Mouse (Mus musculus) kidney, embryonic 14.5 days (tissue): ENCODE measurements around the gene H2-Ob. TPM values are rescaled to one million over a fixed set of nuclear protein-coding genes. Genes with fewer than 3 reads are reported as not detected.

Source experiments
- ATAC-seq: fragments of 200-750 bp; cut with Nextera tagmentation; 2 replicates; pipeline ENCODE4 v1.8.0; 2017; ENCODE audit warnings: moderate number of reproducible peaks, mild to moderate bottlenecking, moderate TSS enrichment, moderate library complexity; ENCODE audit not compliant: low FRiP score, low TSS enrichment
- H3K27ac ChIP-seq: fragments of 300-500 bp; sonication (generic); 2 replicates; pipeline ENCODE4 v1.5.1; 2014; ENCODE audit warnings: low read depth, mild to moderate bottlenecking, low read length, moderate library complexity, mixed read lengths
- H3K27me3 ChIP-seq: fragments of 300-500 bp; sonication (generic); 2 replicates; pipeline ENCODE4 v1.6.1; 2014; ENCODE audit warnings: mild to moderate bottlenecking, low read length; ENCODE audit not compliant: control insufficient read depth, insufficient read depth
- H3K36me3 ChIP-seq: fragments of 300-500 bp; sonication (generic); 2 replicates; pipeline ENCODE4 v1.6.1; 2014; ENCODE audit warnings: low read length, mixed read lengths; ENCODE audit not compliant: control insufficient read depth, insufficient read depth
- H3K4me1 ChIP-seq: fragments of 300-500 bp; sonication (generic); 2 replicates; pipeline ENCODE4 v1.6.1; 2014; ENCODE audit warnings: low read length, mixed read lengths; ENCODE audit not compliant: control insufficient read depth, insufficient read depth
- H3K4me2 ChIP-seq: fragments of 300-500 bp; sonication (generic); replicated peaks from 2 replicates; pipeline ENCODE4 v1.6.1; 2014; ENCODE audit warnings: low read depth, mild to moderate bottlenecking, low read length
- H3K4me3 ChIP-seq: fragments of 300-500 bp; sonication (generic); 2 replicates; pipeline ENCODE4 v1.5.1; 2014; ENCODE audit warnings: mild to moderate bottlenecking, low read length
- H3K9ac ChIP-seq: fragments of 300-500 bp; sonication (generic); 2 replicates; pipeline ENCODE4 v1.6.1; 2014; ENCODE audit warnings: low read depth, mild to moderate bottlenecking, low read length, moderate library complexity
- H3K9me3 ChIP-seq: fragments of 300-500 bp; sonication (generic); 2 replicates; pipeline ENCODE4 v1.6.1; 2016; ENCODE audit warnings: low read length; ENCODE audit not compliant: control insufficient read depth
- WGBS: fragments of 180-500 bp; shearing (Covaris S2); extraction: QIAGEN DNeasy Blood & Tissue Kit; methylation state at CpG from one replicate; pipeline ENCODE4 v1.1.7; 2014; 5-methylcytosine and 5-hydroxymethylcytosine counted together
- polyA plus RNA-seq: library from polyadenylated mRNA; unstranded; fragments of >200 nt; fragmentation: Nextera tagmentation; extraction: Ambion mirVana; gene quantifications from 2 replicates; pipeline ENCODE4 v1.2.1, GENCODE M21; 2014

Gene H2-Ob
- polyA plus RNA-seq, 1 experiment from 2014 or later: not detected

DNA sequence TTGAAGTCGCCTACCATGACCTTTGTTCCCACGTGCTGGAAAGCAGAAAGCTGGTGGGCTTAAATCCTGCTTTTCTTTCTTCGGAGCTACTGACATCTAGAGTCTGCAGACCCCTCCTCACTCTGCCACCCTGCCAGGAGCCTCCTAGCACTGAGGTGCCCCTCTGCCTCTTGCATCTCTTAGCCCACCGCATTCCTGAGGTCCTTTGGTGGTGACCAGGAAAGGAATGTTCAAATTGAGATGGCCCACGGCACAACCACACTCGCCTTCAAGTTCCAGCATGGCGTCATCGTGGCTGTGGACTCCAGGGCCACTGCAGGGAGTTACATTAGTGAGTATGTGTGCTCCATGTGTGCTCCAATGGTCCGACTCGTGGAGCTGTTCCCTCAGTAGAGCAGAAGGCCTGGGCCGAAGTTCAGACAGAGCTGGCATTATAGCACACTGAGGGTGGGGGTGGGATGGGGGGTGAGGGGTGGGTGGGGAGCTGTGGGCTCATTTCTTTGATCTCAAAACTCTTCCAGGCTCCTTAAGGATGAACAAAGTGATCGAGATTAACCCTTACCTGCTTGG is 39.6 kb upstream of the H2-Ob start:
- 65% methylated on average over 12 of the region's 12 CpGs for WGBS
- H3K27ac ChIP-seq: no peak overlapping the region
- H3K36me3 ChIP-seq: no peaks in the 10 kb centered on the region
- H3K4me1 ChIP-seq: no peaks in the 10 kb centered on the region
- H3K4me2 ChIP-seq: no peak overlapping the region
- no peak overlapping the region for H3K4me3 ChIP-seq
- ATAC-seq: no peak
- H3K9me3 ChIP-seq: no peaks in the 10 kb centered on the region
- no peak overlapping the region for H3K9ac ChIP-seq
- H3K27me3 ChIP-seq: peaks cover 59% of the 10 kb centered on the region

DNA sequence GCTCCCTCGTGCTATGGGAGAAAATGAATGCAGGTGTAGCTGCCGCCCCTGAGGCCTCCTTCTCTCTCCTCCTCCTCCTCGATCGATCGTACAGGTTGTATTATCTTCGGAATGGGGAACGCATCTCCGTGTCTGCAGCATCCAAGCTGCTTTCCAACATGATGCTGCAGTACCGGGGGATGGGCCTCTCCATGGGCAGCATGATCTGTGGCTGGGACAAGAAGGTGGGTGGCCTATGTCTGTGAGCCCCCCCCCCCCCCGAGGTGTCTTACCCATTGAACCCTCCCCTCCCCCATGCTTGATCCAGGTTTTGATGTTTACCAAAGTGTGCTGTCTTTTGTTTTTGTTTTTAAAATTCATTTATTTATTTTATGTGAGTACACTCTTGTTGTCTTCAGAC is 38.7 kb upstream of the H2-Ob start:
- Histone ChIP-seq H3K27me3 (peaks cover 56% of the 10 kb centered on the region), H3K36me3 (no peaks in the 10 kb centered on the region), H3K9ac (no peak overlapping the region), H3K4me2 (no peak overlapping the region), H3K4me3 (no peak overlapping the region), H3K27ac (no peak overlapping the region), H3K9me3 (no peaks in the 10 kb centered on the region), H3K4me1 (no peaks in the 10 kb centered on the region)
- no peak for ATAC-seq
- 87% methylated on average over 10 of the region's 10 CpGs for WGBS

DNA sequence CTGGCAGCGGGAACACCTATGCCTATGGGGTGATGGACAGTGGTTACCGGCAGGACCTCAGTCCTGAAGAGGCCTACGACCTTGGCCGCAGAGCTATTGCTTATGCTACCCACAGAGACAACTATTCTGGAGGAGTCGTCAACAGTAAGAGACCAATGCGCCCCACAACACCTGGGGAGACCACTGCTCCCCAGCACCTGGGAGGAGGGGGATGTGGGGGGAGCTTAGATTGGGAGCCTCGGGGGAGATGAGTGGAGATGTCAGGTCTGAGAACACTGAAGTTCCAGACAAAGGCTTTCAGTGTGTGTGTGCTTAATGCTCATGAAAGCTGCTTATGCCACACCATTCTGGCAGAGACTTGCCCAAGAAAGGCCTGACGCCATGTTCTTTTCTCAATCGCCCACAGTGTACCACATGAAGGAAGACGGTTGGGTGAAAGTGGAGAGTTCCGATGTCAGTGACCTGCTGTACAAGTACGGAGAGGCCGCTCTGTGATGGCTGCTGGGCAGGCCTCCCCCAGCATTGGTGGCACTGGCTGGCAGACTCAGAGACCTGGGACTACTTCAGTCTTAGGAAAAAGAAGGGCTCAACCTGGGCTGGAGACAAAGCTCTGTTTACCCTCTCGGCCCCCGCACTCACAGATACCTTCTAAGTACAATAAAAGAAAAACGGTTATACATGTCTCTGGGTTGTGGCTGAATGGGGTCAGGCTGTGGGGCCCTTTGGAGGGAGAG is 37.8 kb upstream of the H2-Ob start:
- ATAC-seq: no peak
- 85% methylated on average over 16 of the region's 16 CpGs for WGBS
- Histone ChIP-seq H3K4me2 (no peak overlapping the region), H3K4me1 (no peaks in the 10 kb centered on the region), H3K4me3 (no peak overlapping the region), H3K27ac (no peak overlapping the region), H3K27me3 (peaks cover 58% of the 10 kb centered on the region), H3K36me3 (no peaks in the 10 kb centered on the region), H3K9ac (no peak overlapping the region), H3K9me3 (no peaks in the 10 kb centered on the region)

DNA sequence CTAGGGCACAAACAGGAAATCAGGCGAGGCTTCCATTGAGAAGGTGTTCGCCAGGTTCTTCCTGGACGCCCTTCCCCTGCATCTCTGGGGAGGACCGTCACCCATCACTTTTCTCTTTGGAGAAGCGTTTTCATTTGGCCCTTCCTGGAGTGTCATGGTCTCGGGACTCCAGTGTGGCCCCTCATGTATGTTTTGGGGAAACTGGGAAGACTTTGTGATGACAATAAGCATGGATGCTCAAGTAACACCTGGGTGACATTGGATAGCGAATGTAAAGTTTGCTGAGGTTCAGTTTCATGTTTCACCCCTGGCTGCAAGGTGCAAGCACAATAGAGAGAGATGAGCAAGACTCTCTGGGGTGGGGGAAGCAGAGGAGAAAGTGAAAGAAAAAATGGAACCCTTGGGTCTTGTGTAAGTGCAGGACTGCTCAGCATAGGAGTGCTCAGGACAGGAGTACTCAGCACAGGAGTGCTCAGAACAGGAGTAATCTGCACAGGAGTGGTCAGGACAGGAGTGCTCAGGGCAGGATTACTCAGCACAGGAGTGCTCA is 37.1 kb upstream of the H2-Ob start:
- Histone ChIP-seq H3K4me3 (no peak overlapping the region), H3K27ac (no peak overlapping the region), H3K9me3 (no peaks in the 10 kb centered on the region), H3K27me3 (peaks cover 59% of the 10 kb centered on the region), H3K4me2 (no peak overlapping the region), H3K9ac (no peak overlapping the region), H3K36me3 (no peaks in the 10 kb centered on the region), H3K4me1 (no peaks in the 10 kb centered on the region)
- no peak for ATAC-seq
- 73% methylated on average over 7 of the region's 7 CpGs for WGBS

DNA sequence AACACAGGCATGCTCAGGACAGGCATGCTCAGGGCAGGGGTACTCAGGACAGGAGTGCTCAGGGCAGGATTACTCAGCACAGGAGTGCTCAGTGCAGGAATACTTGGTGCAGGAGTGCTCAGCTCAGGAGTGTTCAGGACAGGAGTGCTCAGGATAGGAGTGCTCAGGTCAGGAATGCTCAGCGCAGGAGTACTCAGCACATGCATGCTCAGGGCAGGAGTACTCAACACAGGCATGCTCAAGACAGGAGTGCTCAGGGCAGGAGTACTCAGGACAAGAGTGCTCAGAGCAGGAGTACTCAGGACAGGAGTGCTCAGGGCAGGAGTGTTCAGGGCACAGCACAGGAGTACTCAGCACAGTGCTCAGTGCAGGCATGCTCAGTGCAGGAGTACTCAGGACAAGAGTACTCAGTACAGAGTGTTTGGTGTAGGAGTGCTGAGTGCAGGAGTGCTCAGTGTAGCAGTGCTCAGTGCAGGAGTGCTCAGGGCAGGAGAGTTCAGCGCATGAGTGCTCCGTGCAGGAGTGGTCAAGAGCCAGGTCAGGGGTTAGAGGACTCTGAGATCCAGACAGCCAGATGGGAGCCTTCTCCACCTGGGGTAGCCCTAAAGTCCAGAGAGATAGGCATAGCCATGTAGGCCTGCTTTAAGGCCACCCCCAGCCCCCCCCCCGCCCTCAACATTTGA is 35.8 kb upstream of the H2-Ob start:
- Histone ChIP-seq H3K4me3 (no peak overlapping the region), H3K9ac (no peak overlapping the region), H3K36me3 (no peaks in the 10 kb centered on the region), H3K4me2 (no peak overlapping the region), H3K27me3 (peaks cover 46% of the 10 kb centered on the region), H3K9me3 (no peaks in the 10 kb centered on the region), H3K27ac (no peak overlapping the region), H3K4me1 (no peaks in the 10 kb centered on the region)
- ATAC-seq: 0 out of 2 replicates have a peak, but pooled peaks have one; percentile 13
- WGBS: 76% methylated on average over 4 of the region's 4 CpGs

DNA sequence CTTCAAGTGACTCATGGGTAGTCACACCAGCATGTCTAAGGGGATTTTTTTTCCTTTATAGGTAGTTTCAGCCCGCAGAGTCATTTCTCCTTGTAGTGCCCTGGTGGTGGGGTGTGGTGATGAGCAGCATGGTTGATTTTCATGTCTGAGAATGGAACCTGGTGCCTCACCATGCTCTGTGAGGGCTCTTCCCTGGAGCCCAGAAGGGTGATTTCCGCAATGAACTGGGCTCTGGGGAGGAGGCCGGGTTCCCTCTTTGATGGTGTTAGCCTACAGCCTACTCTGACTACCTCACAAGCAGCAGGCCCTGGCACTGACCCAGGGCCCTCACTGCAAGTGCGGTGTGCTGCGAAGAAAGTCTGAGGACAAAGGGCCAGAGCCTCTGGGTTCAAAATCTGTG is 35.3 kb upstream of the H2-Ob start, which contains the start of gene Tap2:
Gene Tap2, plus strand, starts transcription at position 84 of the 400 bp plus-strand sequence.
- 76% methylated on average over 5 of the region's 5 CpGs for WGBS
- H3K4me2 ChIP-seq: peak within 1 kb of the TSS; percentile 93
- H3K36me3 ChIP-seq: no peaks in the 10 kb centered on the region
- peaks cover 41% of the 10 kb centered on the region for H3K27me3 ChIP-seq
- peak within 1 kb of the TSS; percentile 56 for H3K9ac ChIP-seq
- H3K9me3 ChIP-seq: no peaks in the 10 kb centered on the region
- H3K27ac ChIP-seq: no peak within 1 kb of the TSS
- no peaks in the 10 kb centered on the region for H3K4me1 ChIP-seq
- H3K4me3 ChIP-seq: peak within 1 kb of the TSS; percentile 63
- ATAC-seq: no peak

DNA sequence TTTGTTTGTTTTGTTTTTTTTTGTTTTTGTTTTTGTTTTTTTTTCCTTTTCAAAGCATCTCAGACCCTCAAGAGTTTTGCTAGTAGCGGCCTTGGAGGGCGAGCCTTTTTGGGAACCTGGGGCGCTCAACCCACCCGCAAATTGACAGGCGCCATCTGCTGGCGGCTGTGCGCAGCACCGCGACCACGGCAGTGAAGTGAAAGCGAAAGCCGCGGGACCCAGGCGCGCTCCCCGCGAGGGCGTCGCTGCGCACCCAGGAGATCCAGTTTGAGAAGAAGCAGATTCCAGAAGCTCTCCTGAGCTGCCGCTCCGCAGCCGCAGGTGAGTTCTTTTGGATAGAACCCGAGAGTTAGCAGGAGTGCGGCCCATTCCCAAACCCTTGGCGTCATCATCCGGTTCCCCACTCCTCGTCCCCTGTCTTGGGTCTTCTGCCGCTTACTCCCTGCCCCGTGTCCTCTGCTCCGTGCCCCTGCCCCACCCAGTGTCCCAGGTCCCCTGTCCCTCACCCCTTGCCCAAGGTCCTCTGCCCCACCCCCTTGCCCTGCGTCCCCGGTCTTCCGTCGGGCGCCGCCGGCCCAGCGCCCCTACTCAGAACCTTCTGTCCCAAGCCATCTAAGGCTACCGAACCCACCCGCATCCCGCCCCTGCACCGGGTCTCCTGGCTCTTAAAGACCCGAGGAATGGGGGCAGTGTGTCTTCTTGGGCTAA is 34.2 kb upstream of the H2-Ob start:
- Histone ChIP-seq H3K4me1 (no peaks in the 10 kb centered on the region), H3K4me3 (peak overlapping the region; percentile 63), H3K27ac (no peak overlapping the region), H3K9me3 (no peaks in the 10 kb centered on the region), H3K4me2 (peak overlapping the region; percentile 93), H3K9ac (peak overlapping the region; percentile 56), H3K36me3 (no peaks in the 10 kb centered on the region), H3K27me3 (peaks cover 36% of the 10 kb centered on the region)
- ATAC-seq: peak; percentile 72
- WGBS: 1% methylated on average over 44 of the region's 44 CpGs

DNA sequence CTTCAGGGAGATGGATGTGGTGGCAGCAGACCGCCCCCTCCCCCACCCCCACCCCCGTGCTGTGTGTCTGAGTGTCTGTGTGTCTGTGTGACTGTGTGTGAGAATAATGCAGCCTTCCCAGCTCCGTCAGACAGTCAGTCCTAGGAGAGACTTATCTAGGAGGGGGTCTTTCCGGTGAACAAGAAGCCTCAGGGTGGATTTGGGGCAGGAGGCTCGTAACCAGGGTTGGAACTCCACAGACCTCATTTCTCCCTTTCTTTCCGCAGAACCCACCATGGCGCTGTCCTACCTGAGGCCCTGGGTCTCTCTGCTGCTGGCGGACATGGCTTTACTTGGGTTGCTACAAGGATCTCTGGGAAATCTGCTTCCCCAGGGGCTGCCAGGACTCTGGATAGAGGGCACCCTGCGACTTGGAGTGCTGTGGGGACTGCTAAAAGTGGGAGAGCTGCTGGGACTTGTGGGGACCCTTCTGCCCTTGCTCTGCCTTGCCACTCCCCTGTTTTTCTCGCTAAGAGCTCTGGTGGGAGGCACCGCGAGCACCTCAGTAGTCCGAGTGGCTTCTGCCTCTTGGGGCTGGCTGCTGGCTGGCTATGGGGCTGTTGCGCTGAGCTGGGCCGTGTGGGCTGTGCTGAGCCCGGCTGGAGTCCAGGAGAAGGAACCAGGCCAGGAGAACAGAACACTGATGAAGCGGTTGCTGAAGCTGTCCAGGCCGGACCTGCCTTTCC is 33.5 kb upstream of the H2-Ob start:
- WGBS: 17% methylated on average over 18 of the region's 18 CpGs
- Histone ChIP-seq H3K36me3 (no peaks in the 10 kb centered on the region), H3K4me1 (no peaks in the 10 kb centered on the region), H3K4me2 (peak overlapping the region; percentile 93), H3K27me3 (peaks cover 33% of the 10 kb centered on the region), H3K9ac (peak overlapping the region; percentile 56), H3K27ac (no peak overlapping the region), H3K4me3 (peak overlapping the region; percentile 63), H3K9me3 (peaks cover 4% of the 10 kb centered on the region; the same call in 1 of the 2 replicates)
- 0 out of 2 replicates have a peak, but pooled peaks have one; percentile 9 for ATAC-seq
